Mouse (Mus musculus): ENCODE measurements around the gene Agap1.

Agap1 gene

DNA sequence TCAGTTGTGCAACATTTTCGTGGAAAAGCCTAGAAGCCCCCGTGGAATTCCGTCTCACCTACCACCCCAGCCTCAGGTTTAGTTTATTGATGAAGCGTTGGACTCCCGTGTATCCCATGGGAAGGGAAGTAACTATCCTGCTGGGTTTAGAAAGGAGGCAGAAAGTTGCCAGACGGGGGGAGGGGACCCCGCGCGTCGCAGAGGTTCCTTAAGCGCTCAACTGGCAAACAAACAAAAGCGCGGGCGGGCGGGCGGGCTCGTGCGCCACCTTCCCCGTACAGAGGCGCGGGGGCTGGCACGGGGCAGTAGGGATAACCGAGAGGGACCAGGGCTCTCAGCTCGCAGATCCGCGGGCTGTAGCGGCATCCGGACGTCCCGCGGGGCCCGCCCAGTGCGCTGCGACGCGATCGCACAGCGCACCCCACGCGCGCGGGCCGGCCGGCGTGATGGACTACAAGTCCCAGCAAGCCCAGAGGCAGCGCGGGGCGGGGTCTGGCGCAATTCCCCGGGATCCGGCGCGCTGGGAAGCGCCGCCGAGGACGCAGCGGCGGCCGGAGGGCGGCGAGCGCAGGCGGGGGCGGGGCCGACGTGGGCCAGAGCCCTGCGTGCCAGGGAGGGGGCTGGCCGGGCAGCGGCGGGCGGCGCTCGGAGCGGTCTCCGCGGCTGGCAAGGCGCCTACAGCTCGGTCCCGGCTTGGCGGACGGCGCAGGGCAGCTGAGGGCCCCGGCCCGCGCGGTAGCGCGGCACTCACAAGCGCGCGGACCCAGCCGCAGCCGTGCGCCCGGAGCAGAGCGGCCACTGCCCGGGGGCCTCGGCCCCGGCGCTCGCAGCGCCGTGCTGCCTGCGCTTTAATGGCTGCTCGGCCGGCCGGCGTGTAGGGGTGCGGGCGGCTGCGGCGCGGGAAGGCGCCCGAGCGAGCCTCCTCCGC, at the start of gene Agap1:
Gene Agap1 (plus strand): TSS at position 611 of the 928 bp plus-strand sequence.
- peak; percentile 94 to 96 for DNase-seq

DNA sequence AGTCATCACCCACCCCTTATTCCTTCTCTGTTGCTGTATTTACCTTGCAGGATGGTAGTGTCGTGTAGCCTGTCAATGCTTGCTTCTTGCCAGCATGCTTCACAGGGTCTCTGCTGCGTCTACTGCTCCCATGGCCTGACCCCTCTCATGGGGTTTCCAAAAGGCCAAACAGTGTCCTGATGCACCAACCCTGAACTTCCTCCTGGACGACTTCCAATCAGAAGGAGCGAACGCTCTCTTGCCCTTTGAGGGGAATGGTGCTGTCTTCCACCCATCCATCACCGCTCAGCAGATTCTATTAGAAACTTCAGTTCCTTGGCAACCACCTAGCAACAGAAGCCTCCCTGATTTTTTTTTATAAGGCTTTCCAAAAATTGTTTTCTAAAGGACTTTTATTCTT, 48.6 kb upstream of the Agap1 start:
- DNase-seq, result no peak

DNA sequence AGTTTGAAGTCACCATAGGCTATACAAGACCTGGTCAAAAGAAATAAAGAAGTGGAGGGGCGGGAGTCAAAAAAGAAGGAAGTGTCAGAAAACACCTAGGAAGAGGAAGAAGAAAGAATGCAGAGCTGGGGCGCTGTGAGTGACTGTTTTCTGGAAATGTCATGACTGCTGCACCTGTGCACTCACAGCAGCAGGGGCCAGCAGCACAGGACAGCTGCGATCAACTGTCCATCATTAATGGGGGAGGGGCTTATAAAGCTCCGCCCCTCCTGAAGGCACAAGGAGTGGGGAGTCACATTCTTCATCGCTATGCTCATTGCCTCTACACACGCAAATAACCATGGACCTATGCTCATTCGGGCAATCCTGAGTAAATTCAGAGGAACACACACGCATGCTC, 46.6 kb upstream of the Agap1 start:
- DNase-seq, result no peak

DNA sequence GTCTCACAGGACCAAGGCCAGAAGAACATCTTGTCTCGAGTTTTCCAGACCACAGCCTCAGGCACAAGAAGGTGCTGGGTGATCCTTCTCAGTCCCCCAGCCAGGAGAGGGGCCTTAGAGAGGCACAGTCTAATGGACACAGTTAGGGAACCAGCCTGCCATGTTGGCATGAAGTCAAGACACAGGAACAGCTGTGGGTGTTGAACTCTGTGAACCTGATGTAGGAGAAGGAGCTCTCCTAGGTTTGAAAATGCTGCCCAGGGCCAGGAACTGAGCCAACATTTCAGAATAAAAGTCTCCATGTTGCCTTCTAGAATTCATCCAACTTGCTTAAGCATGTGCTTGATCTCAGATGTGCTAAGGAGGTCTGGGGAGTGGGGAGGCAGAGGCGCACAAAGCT, 41.5 kb upstream of the Agap1 start:
- peak; percentile 60 to 75 for DNase-seq

DNA sequence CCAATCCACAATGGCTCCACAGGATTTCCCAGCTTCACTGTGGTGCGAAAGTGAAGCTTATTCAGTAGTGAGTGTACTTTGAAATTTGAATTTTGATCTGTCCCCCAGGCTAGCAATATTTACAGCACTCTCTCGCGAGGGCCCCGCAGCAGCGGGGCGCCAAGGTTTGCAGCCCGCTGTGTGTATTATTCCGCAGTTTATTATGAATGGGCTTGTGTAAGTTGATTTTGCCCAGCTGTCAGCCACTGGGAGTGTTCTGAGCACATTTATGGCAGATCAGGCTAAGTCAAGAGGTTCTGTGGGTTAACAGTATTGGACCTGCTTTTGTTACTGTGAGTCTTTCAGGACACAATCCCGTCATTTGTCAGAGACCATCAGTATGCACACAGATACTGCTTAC, 40.0 kb upstream of the Agap1 start:
- no peak for DNase-seq

DNA sequence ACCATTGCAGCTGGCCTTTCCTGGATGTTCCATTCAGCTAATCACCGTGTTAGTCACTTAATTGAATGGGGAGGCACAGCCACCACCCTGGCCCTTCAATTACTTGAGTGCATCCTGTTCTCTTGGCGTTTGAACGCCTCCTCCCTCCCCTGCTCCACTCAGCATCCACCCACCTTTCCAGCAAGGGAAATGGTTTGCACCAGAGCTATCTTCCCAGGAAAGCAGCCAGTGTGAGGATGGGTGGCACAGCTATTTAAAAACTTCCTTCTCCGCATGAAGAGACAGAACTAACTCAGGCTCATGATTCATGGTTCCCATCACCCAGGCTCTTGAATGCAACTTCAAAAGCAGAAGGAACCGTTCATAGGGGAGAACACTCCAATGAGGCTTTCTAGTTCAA, 37.7 kb upstream of the Agap1 start:
- no peak for DNase-seq

DNA sequence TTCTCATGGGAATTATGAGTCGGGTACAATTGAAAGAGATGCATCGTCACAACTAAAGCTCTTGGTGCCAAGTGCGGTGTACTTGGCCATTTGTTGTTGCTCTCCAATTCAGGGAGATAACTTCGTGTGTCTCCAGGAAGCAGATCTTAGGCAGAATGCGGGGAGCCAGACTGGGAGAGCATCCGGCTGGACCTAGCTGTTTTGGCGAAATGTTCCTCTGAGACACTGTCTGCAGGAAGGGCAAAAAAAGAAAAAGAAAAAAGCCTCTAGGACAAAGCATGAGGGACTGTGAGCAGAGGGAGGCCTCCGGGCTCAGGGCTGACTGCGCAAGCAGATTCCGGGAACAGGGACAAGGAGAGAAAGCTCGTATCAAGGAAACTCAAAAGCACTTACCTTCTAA, 34.0 kb upstream of the Agap1 start:
- DNase-seq, result no peak

DNA sequence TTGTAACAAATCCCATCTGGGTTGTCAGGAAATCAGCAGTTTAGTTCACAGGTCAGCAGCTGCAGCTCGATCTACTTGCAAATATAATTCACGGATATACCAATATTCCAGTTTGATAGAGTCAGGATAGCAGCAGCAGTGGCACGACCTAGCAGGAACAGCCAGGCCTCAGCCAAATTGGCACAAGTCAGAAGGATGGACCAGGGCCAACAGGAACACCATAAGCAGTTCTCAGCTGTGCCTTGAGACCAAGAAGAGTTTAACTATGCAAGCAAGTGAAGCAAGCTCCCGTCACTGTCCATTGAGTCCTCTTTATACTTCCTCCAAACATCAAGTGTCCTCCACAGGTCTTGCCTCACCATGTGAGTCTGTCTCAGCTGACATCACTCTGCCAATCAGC, 33.2 kb upstream of the Agap1 start:
- DNase-seq, result peak; percentile 34 to 64

DNA sequence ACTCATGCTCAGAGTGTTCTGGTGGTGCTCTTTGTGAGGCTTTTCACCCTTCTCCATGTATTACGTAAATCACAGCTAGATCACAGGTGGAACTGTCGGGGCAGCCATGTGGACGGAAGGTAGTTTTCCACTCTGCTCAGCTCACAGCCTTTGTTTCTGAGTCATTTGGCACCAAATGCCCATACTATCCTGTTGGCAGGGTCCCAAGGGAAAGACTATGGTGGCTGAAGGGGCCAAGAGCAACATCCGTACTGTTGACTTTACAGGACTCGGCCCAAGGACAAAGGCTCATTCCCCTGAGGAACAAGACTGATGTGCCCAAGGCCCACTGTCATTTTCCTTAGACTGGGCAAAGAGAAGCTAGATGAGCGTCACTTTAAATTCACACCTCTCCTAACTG, 30.0 kb upstream of the Agap1 start:
- DNase-seq, result peak; percentile 26 to 51

DNA sequence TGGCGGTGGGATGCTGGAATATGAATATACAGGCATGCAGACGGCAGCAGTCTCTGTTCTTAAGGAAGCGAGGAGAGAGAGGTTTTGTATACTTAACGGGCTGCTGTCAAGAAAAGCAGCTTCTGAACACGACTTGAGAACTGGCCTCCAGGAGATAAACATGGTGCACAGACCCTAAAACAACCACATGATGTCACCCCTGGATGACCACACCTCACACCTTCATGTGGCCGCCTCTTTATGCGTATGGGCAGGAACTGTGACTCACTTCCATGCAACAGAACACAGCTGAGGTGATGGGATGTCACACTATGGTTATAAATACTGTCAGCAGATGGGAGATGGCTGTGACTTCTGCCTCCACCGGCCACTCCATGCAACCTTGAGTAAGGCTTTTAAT, 28.5 kb upstream of the Agap1 start:
- no peak for DNase-seq

DNA sequence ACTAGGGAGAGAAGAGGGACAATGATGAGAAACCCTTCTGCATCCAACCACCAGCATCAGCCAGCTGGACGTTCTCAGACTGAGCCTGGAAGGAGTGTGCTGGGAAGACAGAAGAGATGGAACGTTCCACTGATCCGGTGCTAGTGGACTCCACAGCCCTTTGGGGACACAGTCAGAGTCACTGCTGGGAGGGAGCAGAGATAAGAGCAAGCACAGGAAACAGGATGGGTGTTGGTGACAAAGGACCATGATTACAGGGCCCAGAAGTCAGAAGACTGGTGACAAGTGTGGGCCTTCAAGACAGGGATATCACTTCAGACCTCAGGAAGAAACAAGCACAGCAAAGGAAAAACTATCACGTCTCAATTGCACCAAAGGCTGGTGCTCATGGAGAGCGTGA, 25.9 kb upstream of the Agap1 start:
- DNase-seq, result peak in 1 of 2 experiments; percentile 35

DNA sequence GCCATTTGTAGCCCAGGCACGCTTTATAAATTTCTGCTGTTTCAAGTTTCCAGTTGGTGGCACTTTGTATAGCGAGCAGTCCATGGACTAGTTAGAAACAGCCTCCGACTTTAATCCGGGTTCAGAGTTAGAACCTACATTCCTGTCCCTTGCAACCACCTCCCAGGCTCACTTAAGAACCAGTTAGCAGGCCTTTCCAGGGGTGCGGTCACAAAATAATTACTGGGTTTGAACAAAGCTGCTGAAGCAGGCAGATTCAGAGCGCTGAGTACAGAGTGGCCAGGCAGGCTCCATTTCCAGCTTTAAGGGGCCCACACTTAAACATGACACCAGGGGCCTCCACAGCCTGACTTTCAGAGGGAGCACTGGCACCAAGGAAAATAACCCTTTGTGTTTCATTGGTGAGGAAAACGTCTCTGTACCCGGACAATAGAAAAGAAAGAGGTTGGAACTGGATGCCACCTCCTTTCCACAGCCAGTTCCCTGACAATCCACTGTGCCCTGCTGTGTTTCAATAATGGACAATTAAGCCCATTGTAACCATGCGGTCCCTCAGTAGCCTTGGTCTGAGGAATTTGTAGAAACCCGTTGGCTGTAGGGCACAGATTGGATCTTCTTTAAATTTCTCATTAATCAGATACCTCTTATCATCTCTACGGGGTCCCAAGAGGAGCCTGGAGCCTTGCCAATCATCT, 24.5 kb upstream of the Agap1 start:
- DNase-seq, result no peak

DNA sequence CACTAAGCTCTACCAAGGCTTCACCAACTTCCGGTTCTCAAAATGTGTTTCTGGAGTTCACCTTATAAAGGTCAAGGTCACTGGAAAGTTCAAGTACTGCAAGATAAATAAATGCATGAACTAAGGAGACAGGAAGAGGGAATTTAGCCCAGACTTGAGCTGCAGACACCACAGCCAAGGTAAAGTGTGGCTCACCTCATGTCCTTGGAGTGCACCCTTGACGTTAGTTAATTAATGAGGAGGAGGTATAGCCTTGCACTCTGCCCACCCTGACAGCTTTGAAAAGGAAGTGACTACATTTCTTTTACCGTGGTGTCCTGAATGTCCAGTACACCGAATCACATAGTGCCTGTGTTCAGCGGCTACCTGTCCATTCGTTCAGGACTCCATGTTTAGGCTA, 15.3 kb upstream of the Agap1 start:
- no peak for DNase-seq

DNA sequence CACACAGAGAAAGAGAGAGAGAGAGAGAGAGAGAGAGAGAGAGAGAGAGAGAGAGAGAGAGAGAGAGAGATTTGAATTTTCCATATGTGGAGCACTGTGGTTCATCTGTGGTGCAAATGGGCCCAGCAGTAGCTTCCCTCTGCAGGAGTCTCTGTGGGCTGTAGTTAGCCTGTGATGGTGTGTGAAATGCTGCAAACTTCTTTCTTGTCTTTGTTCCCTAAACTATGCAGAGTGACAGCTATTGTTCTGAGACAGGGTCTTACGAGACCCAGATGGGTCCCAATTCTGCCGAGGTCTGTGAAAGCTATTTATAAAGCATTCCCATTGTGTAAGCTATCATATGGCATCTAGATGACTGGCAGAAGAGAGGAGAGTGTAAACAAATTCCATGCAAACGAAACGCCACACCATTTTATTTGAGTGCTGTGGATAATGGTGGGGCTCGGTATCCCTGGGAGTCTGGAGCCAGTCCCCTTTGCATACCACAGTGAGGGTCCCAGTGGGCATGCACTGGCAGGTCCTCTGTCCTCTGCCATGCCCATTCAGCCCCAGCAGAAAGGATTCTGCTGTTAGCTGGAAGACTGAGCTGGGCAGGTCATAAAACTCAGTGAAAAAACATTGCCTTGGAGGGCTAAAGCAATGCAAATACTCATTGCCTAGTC, 13.2 kb upstream of the Agap1 start:
- DNase-seq, result no peak

DNA sequence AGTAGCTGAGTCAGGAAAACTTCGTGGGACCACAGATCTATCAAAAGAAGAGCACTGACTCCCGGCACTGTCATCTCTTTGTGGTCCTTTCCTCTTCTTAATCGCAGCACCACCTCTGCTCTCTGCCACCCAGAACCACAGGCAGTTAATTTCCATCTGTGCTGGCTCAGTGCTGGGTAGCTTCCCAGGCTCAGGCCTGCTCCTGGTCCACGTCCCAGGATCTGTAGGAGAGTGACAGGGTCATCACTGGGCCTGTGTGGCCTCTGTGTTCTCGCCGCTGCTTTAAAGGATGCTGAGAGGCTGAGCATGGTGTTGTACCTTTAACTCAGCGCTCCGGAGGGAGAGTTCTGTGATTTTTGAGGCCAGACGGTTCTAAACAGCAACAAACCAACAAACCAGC, 11.1 kb upstream of the Agap1 start:
- DNase-seq, result no peak

DNA sequence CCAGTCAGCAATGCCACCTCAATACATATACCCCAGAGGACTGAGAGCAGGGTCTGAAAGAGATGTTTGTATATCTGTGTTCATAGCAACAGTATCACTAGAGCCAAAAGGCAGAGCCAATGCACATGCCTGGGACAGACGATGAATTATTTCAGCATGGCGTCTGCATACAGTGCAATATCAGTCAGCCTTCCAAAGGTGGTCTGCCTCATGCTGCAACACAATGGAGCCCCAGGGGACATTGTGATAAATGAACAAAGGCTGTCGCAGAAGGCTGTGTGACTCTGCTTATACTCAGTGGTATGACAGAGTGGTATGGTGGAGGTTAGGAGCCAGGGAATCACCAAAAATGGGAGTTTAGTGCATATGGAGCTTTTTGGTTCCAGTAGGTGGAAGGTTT, 10.6 kb upstream of the Agap1 start:
- no peak for DNase-seq

DNA sequence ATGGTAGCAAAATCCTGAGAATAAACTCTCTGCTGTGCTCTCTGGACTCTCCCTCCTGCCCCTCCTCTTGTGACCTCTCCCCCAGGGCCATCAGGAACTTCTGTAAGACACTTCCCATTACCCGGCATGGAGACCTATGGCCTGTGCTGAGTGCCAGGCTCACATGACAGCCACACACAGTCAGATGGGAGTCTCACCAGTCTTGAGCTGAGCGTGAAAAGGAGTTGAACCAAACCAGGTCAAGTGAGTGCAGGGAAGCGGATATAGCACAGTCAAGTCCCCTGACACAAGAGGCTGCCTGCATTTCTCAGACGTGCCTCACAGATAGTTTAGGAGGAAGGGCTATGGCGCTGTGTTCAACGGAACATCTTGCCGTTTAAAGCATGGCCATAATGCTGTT, 4.5 kb upstream of the Agap1 start:
- DNase-seq, result no peak

DNA sequence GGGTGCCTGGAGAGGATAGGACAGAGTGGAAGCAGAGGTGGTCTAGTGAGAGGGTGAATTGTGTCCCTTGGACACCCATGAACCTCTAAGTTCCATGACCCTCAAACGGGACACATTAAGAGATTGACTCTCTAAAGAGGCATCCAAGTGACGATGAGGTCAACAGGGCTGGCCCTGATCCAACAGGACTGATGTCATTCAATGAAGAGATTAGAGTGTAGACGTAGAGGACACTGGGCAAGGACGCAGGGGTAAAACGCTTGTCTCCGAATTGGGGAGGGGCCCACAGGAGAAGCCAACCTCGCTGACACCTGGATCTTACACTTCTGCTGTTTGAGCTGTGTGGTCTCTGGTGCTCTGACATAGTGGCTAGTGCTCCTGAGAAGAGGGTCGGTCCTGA, 2.5 kb upstream of the Agap1 start:
- no peak for DNase-seq

DNA sequence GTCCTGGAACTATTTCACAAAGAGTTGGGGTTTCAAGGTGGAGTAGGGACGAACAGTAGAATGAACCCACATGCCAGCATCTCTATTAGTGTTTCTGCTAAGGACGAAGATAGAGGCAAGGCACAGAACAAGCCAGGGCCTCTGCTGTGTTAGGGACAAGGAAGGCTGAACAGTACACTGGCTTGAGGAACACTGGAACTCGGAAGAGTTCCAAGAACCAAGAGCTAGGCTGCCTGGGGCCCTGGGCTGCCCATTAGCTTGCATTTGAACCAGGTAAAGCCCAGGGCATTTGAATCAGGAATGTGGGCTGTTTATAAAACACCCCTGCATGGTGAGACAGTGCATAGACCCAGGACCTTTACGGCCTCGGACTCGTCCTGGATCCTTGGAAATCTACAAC, 940 bp upstream of the Agap1 start:
- no peak for DNase-seq

DNA sequence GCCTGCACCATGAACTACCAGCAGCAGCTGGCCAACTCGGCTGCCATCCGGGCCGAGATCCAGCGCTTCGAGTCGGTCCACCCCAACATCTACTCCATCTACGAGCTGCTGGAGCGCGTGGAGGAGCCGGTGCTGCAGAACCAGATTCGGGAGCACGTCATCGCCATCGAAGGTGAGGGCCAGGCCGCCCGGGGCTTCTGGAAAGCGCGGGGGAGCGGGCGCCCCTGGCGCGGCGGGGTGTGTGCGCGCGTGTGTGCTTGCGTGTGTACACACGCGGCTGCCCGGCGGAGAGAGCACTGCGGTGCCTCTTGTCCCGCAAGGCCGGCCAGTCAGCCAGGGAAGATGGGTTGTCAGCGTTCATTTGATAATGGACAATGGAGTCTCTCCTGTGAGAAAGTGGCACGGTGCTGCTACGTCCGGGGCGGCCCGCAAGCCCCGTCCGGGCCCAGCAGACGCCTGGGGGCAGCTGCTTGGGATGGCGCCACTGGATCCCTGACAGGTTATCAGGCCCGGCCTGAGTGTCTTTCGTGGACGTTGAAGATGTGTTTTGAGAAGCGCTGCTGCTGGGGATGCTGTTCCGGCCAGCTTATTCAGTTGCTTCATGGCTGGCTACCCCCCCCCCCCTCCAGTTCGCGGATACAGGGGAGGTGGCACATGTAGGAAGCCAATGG, 950 bp downstream of the Agap1 start:
- peak; percentile 46 to 48 for DNase-seq

DNA sequence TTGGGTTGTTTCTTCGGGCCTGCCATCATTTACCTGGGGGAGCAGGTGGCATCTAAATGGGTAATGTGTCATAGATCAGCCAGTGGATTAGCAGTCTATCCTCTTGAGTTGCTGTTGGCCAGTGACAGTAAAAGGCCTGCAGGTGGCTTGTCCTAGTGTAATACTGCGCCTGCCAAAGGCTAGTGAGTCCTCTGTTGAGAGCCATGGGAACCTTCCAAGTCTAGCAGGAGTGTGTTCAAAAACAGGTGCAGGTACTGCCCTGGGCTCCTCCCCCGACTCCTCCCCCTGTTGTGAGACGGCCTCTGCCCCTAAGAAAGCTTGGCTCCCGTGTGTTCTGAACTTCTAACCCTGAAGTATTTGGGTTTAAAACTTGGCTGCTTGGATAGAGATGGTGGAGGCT, 1.9 kb downstream of the Agap1 start:
- peak; percentile 34 to 66 for DNase-seq

DNA sequence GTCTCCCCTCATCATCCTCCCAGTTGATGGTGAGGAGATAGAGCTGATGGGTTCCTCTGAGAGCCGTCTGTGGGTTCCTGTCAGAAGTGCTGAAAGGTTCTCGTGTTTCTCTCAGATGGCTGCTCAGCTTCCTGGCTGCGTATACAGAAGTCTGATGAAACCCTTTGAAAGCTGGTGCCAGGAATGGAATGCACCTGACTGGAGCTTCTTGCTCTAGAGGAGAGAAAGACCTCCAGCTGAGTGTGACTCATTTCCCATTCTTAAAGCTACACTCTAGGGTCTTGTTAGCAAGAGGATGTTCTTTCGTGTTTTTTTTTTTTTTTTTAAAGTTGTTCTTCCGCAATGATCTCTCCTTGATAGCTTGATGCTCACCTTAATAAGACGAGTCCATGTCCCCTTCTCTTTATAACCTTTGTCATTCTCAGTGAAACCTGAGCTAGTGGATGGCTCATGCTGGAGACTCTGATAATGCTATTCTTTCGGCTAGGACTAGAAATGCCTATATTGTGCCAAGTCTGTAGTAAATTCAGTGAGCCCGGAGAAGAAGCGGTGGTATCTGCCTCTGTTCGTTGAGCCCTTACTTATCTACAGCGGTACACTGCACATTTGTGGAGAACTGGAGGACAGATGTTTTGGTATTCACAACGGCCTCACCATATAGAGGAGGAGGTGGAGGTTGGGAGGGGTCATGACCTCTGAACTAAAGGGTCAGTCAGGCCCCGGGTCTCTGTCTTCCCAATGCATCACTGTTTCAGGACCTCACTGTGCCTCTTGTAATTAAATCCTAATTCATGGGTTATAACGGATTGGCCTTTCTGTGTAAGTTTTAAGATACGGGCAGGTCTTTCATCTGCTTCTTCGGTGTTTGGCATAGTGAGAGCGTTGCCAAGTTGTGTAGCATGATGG, 2.8 kb downstream of the Agap1 start:
- DNase-seq, result no peak

Measured in lung, adult 18-20 months (tissue).